In the genomic region with DNA sequence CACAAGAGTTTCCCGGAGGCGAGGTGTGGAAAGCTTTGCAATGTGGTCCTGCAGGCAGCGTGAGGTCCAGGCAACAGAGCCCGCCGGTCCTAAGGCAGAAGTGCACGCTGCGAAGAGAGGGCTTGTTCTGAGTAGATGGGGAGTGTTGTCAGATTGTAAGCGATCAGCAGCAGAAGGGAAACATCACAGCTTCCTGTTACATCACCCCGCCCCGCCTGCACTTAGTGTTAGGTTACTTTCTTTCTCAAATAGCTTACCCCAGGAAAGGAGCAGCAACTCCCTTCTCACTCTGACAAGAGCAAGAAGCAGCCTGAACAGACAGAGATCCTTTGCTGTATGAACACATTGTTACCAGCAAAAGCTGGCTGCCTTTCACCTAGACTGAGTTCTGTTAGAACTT, we compare ENCODE assay signal across 8 mouse cellular contexts. TPM values are rescaled to one million over a fixed set of nuclear protein-coding genes. Genes with fewer than 3 reads are reported as not detected.
DNase-seq lines count a peak whose midpoint lies in the region; ATAC-seq and TF ChIP-seq lines count a peak whose summit lies in the region.

TSS of gene Calcrl (minus strand) at position 274 of the 400 bp plus-strand sequence.

- 0 out of 2 replicates have a peak within 1 kb of the TSS, but pooled peaks have one; percentile 13 for H3K9ac ChIP-seq in forebrain, embryonic 12.5 days
- peak within 1 kb of the TSS; percentile 72 for H3K9ac ChIP-seq in heart, embryonic 16.5 days (ENCODE audit: low read length)
- peak within 1 kb of the TSS; percentile 59 for H3K9ac ChIP-seq in liver, embryonic 13.5 days
- peak within 1 kb of the TSS; percentile 66 for H3K9ac ChIP-seq in stomach, embryonic 16.5 days (ENCODE audit: low read length)

- WGBS in bone marrow, adult 2 months = under 1% methylated on average over 10 of the region's 10 CpGs
- WGBS in forebrain, embryonic 12.5 days = under 1% methylated on average over 10 of the region's 10 CpGs
- WGBS in heart, embryonic 16.5 days = 0% methylated on average over 10 of the region's 10 CpGs
- WGBS in liver, embryonic 13.5 days (ENCODE audit: insufficient replicate concordance) = 1% methylated on average over 10 of the region's 10 CpGs
- WGBS in stomach, embryonic 16.5 days = under 1% methylated on average over 10 of the region's 10 CpGs

- peak within 1 kb of the TSS; percentile 76 for H3K27ac ChIP-seq in bone marrow, adult 2 months (ENCODE audit: control insufficient read depth, insufficient read depth, low read depth, low read length, poor library complexity)
- no peak within 1 kb of the TSS for H3K27ac ChIP-seq in forebrain, embryonic 12.5 days
- peak within 1 kb of the TSS; percentile 82 for H3K27ac ChIP-seq in heart, embryonic 16.5 days (ENCODE audit: low read length)
- peak within 1 kb of the TSS; percentile 69 for H3K27ac ChIP-seq in liver, embryonic 13.5 days
- peak within 1 kb of the TSS; percentile 93 for H3K27ac ChIP-seq in stomach, embryonic 16.5 days (ENCODE audit: low read length)

- TF ChIP-seq CTCF in bone marrow, adult 2 months (IDR thresholded peaks at IDR 0.05; ENCODE audit: control insufficient read depth, insufficient read depth, low read length) = no peak

- DNase-seq in B cell, adult 2 months = peak; percentile 79 to 82
- DNase-seq in kidney, postnatal 25 days = peak; percentile 88 to 90
- DNase-seq in liver, embryonic 13.5 days = peak; percentile 46
- peak; percentile 77 to 80 for DNase-seq in natural killer cell, adult 2 months (ENCODE audit: low spot score in 2 of 2)

- H3K9me3 ChIP-seq in forebrain, embryonic 12.5 days = no peaks in the 10 kb centered on the region
- H3K9me3 ChIP-seq in heart, embryonic 16.5 days (replicated peaks; ENCODE audit: control insufficient read depth, low read length) = no peaks in the 10 kb centered on the region
- H3K9me3 ChIP-seq in liver, embryonic 13.5 days (replicated peaks) = no peaks in the 10 kb centered on the region
- no peaks in the 10 kb centered on the region for H3K9me3 ChIP-seq in stomach, embryonic 16.5 days (replicated peaks; ENCODE audit: control insufficient read depth, low read length)

- peak within 1 kb of the TSS; percentile 50 for H3K4me2 ChIP-seq in forebrain, embryonic 12.5 days
- H3K4me2 ChIP-seq in heart, embryonic 16.5 days (ENCODE audit: low read depth, low read length) = peak within 1 kb of the TSS; percentile 68
- peak within 1 kb of the TSS; percentile 65 for H3K4me2 ChIP-seq in liver, embryonic 13.5 days
- H3K4me2 ChIP-seq in stomach, embryonic 16.5 days (ENCODE audit: low read depth, low read length) = peak within 1 kb of the TSS; percentile 65

- peak; percentile 64; the same call in 1 of the 2 replicates for ATAC-seq in forebrain, embryonic 12.5 days (ENCODE audit: low FRiP score)
- ATAC-seq in heart, embryonic 16.5 days (replicated peaks; ENCODE audit: extremely low read depth, insufficient read depth, low FRiP score) = peak; percentile 91
- ATAC-seq in liver, embryonic 13.5 days (ENCODE audit: low read depth) = peak; percentile 94
- peak; percentile 93 for ATAC-seq in stomach, embryonic 16.5 days (ENCODE audit: insufficient read depth, low FRiP score)

- no peaks in the 10 kb centered on the region for H3K36me3 ChIP-seq in forebrain, embryonic 12.5 days (replicated peaks)
- H3K36me3 ChIP-seq in heart, embryonic 16.5 days (ENCODE audit: control insufficient read depth, insufficient read depth) = no peaks in the 10 kb centered on the region
- no peaks in the 10 kb centered on the region for H3K36me3 ChIP-seq in liver, embryonic 13.5 days
- no peaks in the 10 kb centered on the region for H3K36me3 ChIP-seq in stomach, embryonic 16.5 days (ENCODE audit: control insufficient read depth, insufficient read depth, low read length)

- H3K4me3 ChIP-seq in bone marrow, adult 2 months (replicated peaks; ENCODE audit: control insufficient read depth, low read depth, low read length) = peak within 1 kb of the TSS; percentile 55
- peak within 1 kb of the TSS; percentile 26 for H3K4me3 ChIP-seq in forebrain, embryonic 12.5 days (replicated peaks)
- H3K4me3 ChIP-seq in heart, embryonic 16.5 days (ENCODE audit: low read length) = peak within 1 kb of the TSS; percentile 56
- H3K4me3 ChIP-seq in liver, embryonic 13.5 days (replicated peaks) = peak within 1 kb of the TSS; percentile 50
- H3K4me3 ChIP-seq in stomach, embryonic 16.5 days (replicated peaks; ENCODE audit: low read length) = peak within 1 kb of the TSS; percentile 58

- TF ChIP-seq POLR2A in bone marrow, adult 2 months (IDR thresholded peaks at IDR 0.05; ENCODE audit: borderline replicate concordance, control insufficient read depth, low read depth, low read length) = peak; percentile 97

- no peaks in the 10 kb centered on the region for H3K27me3 ChIP-seq in forebrain, embryonic 12.5 days
- H3K27me3 ChIP-seq in heart, embryonic 16.5 days (ENCODE audit: control insufficient read depth, insufficient read depth, low read length) = no peaks in the 10 kb centered on the region
- no peaks in the 10 kb centered on the region for H3K27me3 ChIP-seq in liver, embryonic 13.5 days
- H3K27me3 ChIP-seq in stomach, embryonic 16.5 days (ENCODE audit: control insufficient read depth, insufficient read depth, low read length) = no peaks in the 10 kb centered on the region

- H3K4me1 ChIP-seq in bone marrow, adult 2 months (ENCODE audit: control insufficient read depth, insufficient read depth, low read length) = no peaks in the 10 kb centered on the region; the same call in 1 of the 2 replicates
- H3K4me1 ChIP-seq in forebrain, embryonic 12.5 days = peaks cover 7% of the 10 kb centered on the region; the same call in 1 of the 2 replicates
- H3K4me1 ChIP-seq in heart, embryonic 16.5 days (ENCODE audit: control insufficient read depth, insufficient read depth, low read length) = 0 out of 2 replicates have a peak, but pooled peaks cover 3% of the 10 kb centered on the region
- peaks cover 14% of the 10 kb centered on the region for H3K4me1 ChIP-seq in liver, embryonic 13.5 days (replicated peaks)
- no peaks in the 10 kb centered on the region for H3K4me1 ChIP-seq in stomach, embryonic 16.5 days (ENCODE audit: control insufficient read depth, insufficient read depth, low read length)

RNA-seq across cellular contexts. Expression of gene Calcrl, which starts in this region (rescaled TPM):
- 0.79 and 3.7 TPM in 2 replicates for polyA plus RNA-seq in bone marrow, adult 2 months (2011; ENCODE audit: insufficient read depth, insufficient read length, low replicate concordance, missing spikeins)
- polyA plus RNA-seq in forebrain, embryonic 12.5 days (2016; fragmentation: Nextera tagmentation; extraction: Ambion mirVana) = 10.3 and 11.0 TPM in 2 replicates
- 37.5 and 38.4 TPM in 2 replicates for polyA plus RNA-seq in heart, embryonic 16.5 days (2015; fragmentation: Nextera tagmentation; extraction: Ambion mirVana)
- 11.5 and 18.7 TPM in 2 replicates for polyA plus RNA-seq in liver, embryonic 13.5 days (2015; fragmentation: Nextera tagmentation; extraction: Ambion mirVana)
- 45.9 and 47.0 TPM in 2 replicates for polyA plus RNA-seq in stomach, embryonic 16.5 days (2015; fragmentation: Nextera tagmentation; extraction: Ambion mirVana)

Comparison
In these comparisons a context has a peak if more than half of its experiments do, and no peak if none do; other contexts are left out.
1. H3K9ac ChIP-seq: peak in every context shown above with its lines; median percentile 72 in heart, embryonic 16.5 days; 66 in stomach, embryonic 16.5 days; 59 in liver, embryonic 13.5 days; 13 in forebrain, embryonic 12.5 days.